Mouse (Mus musculus): ENCODE results near the gene Greb1. TPM values are rescaled to one million over a fixed set of nuclear protein-coding genes. Genes with fewer than 3 reads are reported as not detected.

The Greb1 gene
- polyA plus RNA-seq, 1 experiment from 2014 or later, result 0.59 TPM

DNA sequence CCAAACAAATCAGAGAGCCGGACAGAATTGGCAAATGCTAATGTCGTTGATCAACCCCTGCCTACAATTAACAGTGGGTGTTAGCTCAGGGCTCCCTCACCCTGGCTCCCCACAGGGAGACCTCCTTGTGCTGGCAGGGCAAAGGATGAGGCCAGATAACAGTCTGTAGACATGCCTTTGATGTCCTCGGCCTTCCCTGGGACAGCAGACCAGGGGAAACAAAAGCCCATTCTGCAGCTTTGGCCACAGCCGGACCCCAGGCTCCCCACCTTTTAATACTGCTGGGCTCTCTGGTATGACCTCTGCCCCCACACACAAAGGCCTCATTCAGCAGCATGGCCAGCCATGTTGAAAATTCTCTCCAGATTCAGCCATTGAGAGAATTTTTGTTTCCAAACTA lies 10.9 kb downstream of the Greb1 start:
- no peaks in the 10 kb centered on the region for H3K4me1 ChIP-seq (ENCODE audit: control insufficient read depth in 2 of 2, insufficient read depth in 2 of 2, low read length in 2 of 2)
- WGBS, result 42% methylated on average over 4 of the region's 4 CpGs
- no peaks in the 10 kb centered on the region for H3K9me3 ChIP-seq (ENCODE audit: control insufficient read depth, low read length)
- H3K27me3 ChIP-seq (ENCODE audit: control insufficient read depth, insufficient read depth, low read length), result no peaks in the 10 kb centered on the region
- H3K4me3 ChIP-seq (ENCODE audit: control insufficient read depth in 1 of 2, insufficient read depth in 1 of 2, low read depth in 1 of 2, low read length in 2 of 2), result no peak overlapping the region
- no peak overlapping the region for H3K27ac ChIP-seq (replicated peaks in 1 of 2; ENCODE audit: control insufficient read depth in 1 of 2, insufficient read depth in 1 of 2, low read depth in 2 of 2, low read length in 2 of 2)
- H3K4me2 ChIP-seq (ENCODE audit: low read length), result no peak overlapping the region
- ATAC-seq (ENCODE audit: insufficient number of reproducible peaks, insufficient read depth, low FRiP score, low read depth), result no peak
- H3K36me3 ChIP-seq (ENCODE audit: control insufficient read depth, insufficient read depth, low read length), result no peaks in the 10 kb centered on the region
- H3K9ac ChIP-seq (ENCODE audit: low read length), result no peak overlapping the region

- Histone ChIP-seq H3K9ac (ENCODE audit: low read length) (no peak overlapping the region), H3K4me3 (ENCODE audit: control insufficient read depth in 1 of 2, insufficient read depth in 1 of 2, low read depth in 1 of 2, low read length in 2 of 2) (no peak overlapping the region), H3K36me3 (ENCODE audit: control insufficient read depth, insufficient read depth, low read length) (no peaks in the 10 kb centered on the region), H3K27ac (replicated peaks in 1 of 2; ENCODE audit: control insufficient read depth in 1 of 2, insufficient read depth in 1 of 2, low read depth in 2 of 2, low read length in 2 of 2) (no peak overlapping the region), H3K4me1 (ENCODE audit: control insufficient read depth in 2 of 2, insufficient read depth in 2 of 2, low read length in 2 of 2) (no peaks in the 10 kb centered on the region), H3K9me3 (ENCODE audit: control insufficient read depth, low read length) (no peaks in the 10 kb centered on the region), H3K27me3 (ENCODE audit: control insufficient read depth, insufficient read depth, low read length) (no peaks in the 10 kb centered on the region), H3K4me2 (ENCODE audit: low read length) (no peak overlapping the region)
- ATAC-seq (ENCODE audit: insufficient number of reproducible peaks, insufficient read depth, low FRiP score, low read depth), result no peak
- 60% methylated on average over 1 of the region's 1 CpGs for WGBS
Measured at GRCm38 (mm10) chr12:16789199-16789598, 11.5 kb downstream of the Greb1 start.

DNA sequence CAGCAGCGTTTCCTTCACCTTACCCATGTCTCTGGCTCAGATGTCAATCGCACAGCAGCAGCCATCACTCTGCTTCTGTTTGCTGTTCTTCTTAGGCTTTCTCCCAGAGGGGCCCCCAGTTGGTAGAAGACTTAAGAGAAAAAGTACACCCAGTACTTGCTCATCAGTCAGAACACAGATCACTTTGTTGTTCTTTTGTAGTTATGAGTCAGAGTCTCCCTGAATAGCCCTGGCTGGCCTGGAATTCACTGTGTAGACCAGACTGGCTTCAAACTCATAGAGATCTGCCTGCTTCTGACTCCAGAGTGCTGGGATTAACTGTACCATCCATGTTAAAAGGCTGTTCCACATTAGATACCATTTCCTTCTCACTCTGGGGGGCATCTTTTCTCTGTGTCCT lies 12.1 kb downstream of the Greb1 start:
- H3K4me1 ChIP-seq (ENCODE audit: control insufficient read depth in 2 of 2, insufficient read depth in 2 of 2, low read length in 2 of 2), result no peaks in the 10 kb centered on the region
- H3K27me3 ChIP-seq (ENCODE audit: control insufficient read depth, insufficient read depth, low read length), result no peaks in the 10 kb centered on the region
- ATAC-seq (ENCODE audit: insufficient number of reproducible peaks, insufficient read depth, low FRiP score, low read depth), result no peak
- H3K36me3 ChIP-seq (ENCODE audit: control insufficient read depth, insufficient read depth, low read length), result no peaks in the 10 kb centered on the region
- no peaks in the 10 kb centered on the region for H3K9me3 ChIP-seq (ENCODE audit: control insufficient read depth, low read length)
- H3K4me2 ChIP-seq (ENCODE audit: low read length), result no peak overlapping the region
- WGBS, result 46% methylated on average over 2 of the region's 2 CpGs
- H3K9ac ChIP-seq (ENCODE audit: low read length), result no peak overlapping the region
- no peak overlapping the region for H3K4me3 ChIP-seq (ENCODE audit: control insufficient read depth in 1 of 2, insufficient read depth in 1 of 2, low read depth in 1 of 2, low read length in 2 of 2)
- H3K27ac ChIP-seq (replicated peaks in 1 of 2; ENCODE audit: control insufficient read depth in 1 of 2, insufficient read depth in 1 of 2, low read depth in 2 of 2, low read length in 2 of 2), result no peak overlapping the region

GRCm38 (mm10) chr12:16781034-16781746 lies 19.5 kb downstream of the Greb1 start:
- H3K36me3 ChIP-seq (ENCODE audit: control insufficient read depth, insufficient read depth, low read length), result no peaks in the 10 kb centered on the region
- no peaks in the 10 kb centered on the region for H3K9me3 ChIP-seq (ENCODE audit: control insufficient read depth, low read length)
- H3K4me3 ChIP-seq (ENCODE audit: control insufficient read depth in 1 of 2, insufficient read depth in 1 of 2, low read depth in 1 of 2, low read length in 2 of 2), result no peak overlapping the region
- H3K27ac ChIP-seq (replicated peaks in 1 of 2; ENCODE audit: control insufficient read depth in 1 of 2, insufficient read depth in 1 of 2, low read depth in 2 of 2, low read length in 2 of 2), result no peak overlapping the region
- no peak for ATAC-seq (ENCODE audit: insufficient number of reproducible peaks, insufficient read depth, low FRiP score, low read depth)
- no peak overlapping the region for H3K9ac ChIP-seq (ENCODE audit: low read length)
- H3K4me1 ChIP-seq (ENCODE audit: control insufficient read depth in 2 of 2, insufficient read depth in 2 of 2, low read length in 2 of 2), result 0 out of 4 replicates have a peak, but pooled peaks cover 0 to 2% of the 10 kb centered on the region in 2 experiments
- WGBS, result 57% methylated on average over 14 of the region's 14 CpGs
- H3K27me3 ChIP-seq (ENCODE audit: control insufficient read depth, insufficient read depth, low read length), result no peaks in the 10 kb centered on the region
- no peak overlapping the region for H3K4me2 ChIP-seq (ENCODE audit: low read length)

DNA sequence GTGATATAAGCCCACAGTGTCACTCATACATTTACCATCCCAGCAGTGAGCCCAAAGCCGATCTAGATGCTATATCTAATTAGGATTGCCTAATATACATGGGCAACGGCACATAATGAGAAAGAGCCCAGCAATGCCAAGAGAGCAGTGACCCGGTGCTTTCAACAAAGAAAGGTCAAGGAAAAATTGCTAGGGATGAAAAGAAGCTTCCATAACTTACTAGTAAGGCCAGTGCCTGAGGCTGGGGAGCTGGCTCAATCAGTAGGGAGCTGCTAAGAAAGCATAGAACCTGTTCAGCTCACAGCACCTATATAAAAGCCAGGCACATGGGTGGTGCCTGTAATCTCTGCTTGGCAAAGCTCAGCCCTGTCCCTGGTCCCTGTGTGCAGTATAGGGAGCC lies 20.4 kb downstream of the Greb1 start:
- Histone ChIP-seq H3K27ac (replicated peaks in 1 of 2; ENCODE audit: control insufficient read depth in 1 of 2, insufficient read depth in 1 of 2, low read depth in 2 of 2, low read length in 2 of 2) (no peak overlapping the region), H3K4me3 (ENCODE audit: control insufficient read depth in 1 of 2, insufficient read depth in 1 of 2, low read depth in 1 of 2, low read length in 2 of 2) (no peak overlapping the region), H3K36me3 (ENCODE audit: control insufficient read depth, insufficient read depth, low read length) (no peaks in the 10 kb centered on the region), H3K9ac (ENCODE audit: low read length) (no peak overlapping the region), H3K9me3 (ENCODE audit: control insufficient read depth, low read length) (no peaks in the 10 kb centered on the region), H3K4me2 (ENCODE audit: low read length) (no peak overlapping the region), H3K27me3 (ENCODE audit: control insufficient read depth, insufficient read depth, low read length) (no peaks in the 10 kb centered on the region), H3K4me1 (ENCODE audit: control insufficient read depth in 2 of 2, insufficient read depth in 2 of 2, low read length in 2 of 2) (peaks cover 0 to 3% of the 10 kb centered on the region in 2 experiments; a peak in 1 of 4 replicates)
- ATAC-seq (ENCODE audit: insufficient number of reproducible peaks, insufficient read depth, low FRiP score, low read depth), result no peak
- WGBS, result 90% methylated on average over 3 of the region's 3 CpGs

- H3K27ac ChIP-seq (replicated peaks in 1 of 2; ENCODE audit: control insufficient read depth in 1 of 2, insufficient read depth in 1 of 2, low read depth in 2 of 2, low read length in 2 of 2), result no peak overlapping the region
- H3K27me3 ChIP-seq (ENCODE audit: control insufficient read depth, insufficient read depth, low read length), result no peaks in the 10 kb centered on the region
- no peak overlapping the region for H3K4me3 ChIP-seq (ENCODE audit: control insufficient read depth in 1 of 2, insufficient read depth in 1 of 2, low read depth in 1 of 2, low read length in 2 of 2)
- 85% methylated on average over 2 of the region's 2 CpGs for WGBS
- H3K9ac ChIP-seq (ENCODE audit: low read length), result no peak overlapping the region
- H3K9me3 ChIP-seq (ENCODE audit: control insufficient read depth, low read length), result no peaks in the 10 kb centered on the region
- H3K36me3 ChIP-seq (ENCODE audit: control insufficient read depth, insufficient read depth, low read length), result no peaks in the 10 kb centered on the region
- no peak overlapping the region for H3K4me2 ChIP-seq (ENCODE audit: low read length)
- peaks cover 0 to 4% of the 10 kb centered on the region in 2 experiments; a peak in 1 of 4 replicates for H3K4me1 ChIP-seq (ENCODE audit: control insufficient read depth in 2 of 2, insufficient read depth in 2 of 2, low read length in 2 of 2)
- no peak for ATAC-seq (ENCODE audit: insufficient number of reproducible peaks, insufficient read depth, low FRiP score, low read depth)
Measured at GRCm38 (mm10) chr12:16779165-16779564, 21.5 kb downstream of the Greb1 start.

DNA sequence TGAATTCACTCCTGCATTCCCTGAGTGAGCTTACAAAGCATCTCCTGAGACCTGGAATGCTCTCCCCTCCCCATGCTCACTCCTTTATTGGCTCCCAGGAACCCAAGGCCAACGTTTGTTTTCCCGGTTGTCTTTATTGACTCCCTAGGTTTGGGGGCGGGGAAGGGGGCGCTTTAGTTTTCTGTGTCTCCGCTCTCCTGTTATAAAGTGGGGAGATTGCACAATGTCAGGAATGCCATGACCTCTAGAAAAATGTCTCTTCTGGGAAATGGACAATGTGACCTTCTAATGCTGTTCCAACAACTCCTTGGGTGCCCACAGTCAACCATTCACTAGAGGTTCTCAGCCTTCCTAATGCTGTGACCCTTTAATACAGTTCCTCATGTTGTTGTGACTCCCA lies 22.2 kb downstream of the Greb1 start:
- 81% methylated on average over 5 of the region's 5 CpGs for WGBS
- Histone ChIP-seq H3K27me3 (ENCODE audit: control insufficient read depth, insufficient read depth, low read length) (no peaks in the 10 kb centered on the region), H3K4me3 (ENCODE audit: control insufficient read depth in 1 of 2, insufficient read depth in 1 of 2, low read depth in 1 of 2, low read length in 2 of 2) (no peak overlapping the region), H3K4me2 (ENCODE audit: low read length) (no peak overlapping the region), H3K36me3 (ENCODE audit: control insufficient read depth, insufficient read depth, low read length) (no peaks in the 10 kb centered on the region), H3K4me1 (ENCODE audit: control insufficient read depth in 2 of 2, insufficient read depth in 2 of 2, low read length in 2 of 2) (peaks cover 0 to 4% of the 10 kb centered on the region in 2 experiments; a peak in 1 of 4 replicates), H3K9me3 (ENCODE audit: control insufficient read depth, low read length) (no peaks in the 10 kb centered on the region), H3K27ac (replicated peaks in 1 of 2; ENCODE audit: control insufficient read depth in 1 of 2, insufficient read depth in 1 of 2, low read depth in 2 of 2, low read length in 2 of 2) (no peak overlapping the region), H3K9ac (ENCODE audit: low read length) (no peak overlapping the region)
- ATAC-seq (ENCODE audit: insufficient number of reproducible peaks, insufficient read depth, low FRiP score, low read depth), result no peak

GRCm38 (mm10) chr12:16775351-16775750 lies 25.3 kb downstream of the Greb1 start:
- no peaks in the 10 kb centered on the region for H3K36me3 ChIP-seq (ENCODE audit: control insufficient read depth, insufficient read depth, low read length)
- no peak for ATAC-seq (ENCODE audit: insufficient number of reproducible peaks, insufficient read depth, low FRiP score, low read depth)
- WGBS, result 54% methylated on average over 3 of the region's 3 CpGs
- no peaks in the 10 kb centered on the region for H3K9me3 ChIP-seq (ENCODE audit: control insufficient read depth, low read length)
- no peak overlapping the region for H3K4me2 ChIP-seq (ENCODE audit: low read length)
- no peak overlapping the region for H3K4me3 ChIP-seq (ENCODE audit: control insufficient read depth in 1 of 2, insufficient read depth in 1 of 2, low read depth in 1 of 2, low read length in 2 of 2)
- H3K4me1 ChIP-seq (ENCODE audit: control insufficient read depth in 2 of 2, insufficient read depth in 2 of 2, low read length in 2 of 2), result peaks cover 12 to 14% of the 10 kb centered on the region in 2 experiments; a peak in 3 of 4 replicates
- H3K27ac ChIP-seq (replicated peaks in 1 of 2; ENCODE audit: control insufficient read depth in 1 of 2, insufficient read depth in 1 of 2, low read depth in 2 of 2, low read length in 2 of 2), result no peak overlapping the region
- no peak overlapping the region for H3K9ac ChIP-seq (ENCODE audit: low read length)
- H3K27me3 ChIP-seq (ENCODE audit: control insufficient read depth, insufficient read depth, low read length), result no peaks in the 10 kb centered on the region
